In the genomic region with DNA sequence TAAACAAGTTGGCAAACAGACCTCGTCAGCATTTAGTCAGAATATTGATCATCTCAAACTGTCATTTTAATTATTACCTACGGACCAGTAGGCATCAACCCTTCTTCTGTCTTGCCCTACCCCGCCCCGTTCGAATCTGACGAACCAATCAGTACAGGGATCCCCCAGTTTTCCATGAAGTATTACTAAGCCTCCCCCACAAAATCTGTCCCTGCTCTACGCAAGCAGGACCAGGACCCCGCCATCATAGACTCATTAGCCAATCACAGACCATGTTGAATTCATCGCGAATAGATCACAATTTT, we compare ENCODE assay signal across 8 mouse cellular contexts. TPM values are rescaled to one million over a fixed set of nuclear protein-coding genes. Genes with fewer than 3 reads are reported as not detected.
DNase-seq lines count a peak whose midpoint lies in the region; ATAC-seq and TF ChIP-seq lines count a peak whose summit lies in the region.

A gene (minus strand): TSS at position 94 of the 305 bp plus-strand sequence.

- DNase-seq in urinary bladder, adult 2 months (ENCODE audit: low spot score): no peak
- no peak for DNase-seq in urinary bladder, postnatal 36 days (ENCODE audit: low spot score in 2 of 2)
- peak; percentile 22 for DNase-seq in layer of hippocampus, adult 9-10 months (ENCODE audit: low spot score)
- peak; percentile 30 for DNase-seq in liver, postnatal 0 days
- peak; percentile 58 to 71 for DNase-seq in right cerebral cortex, postnatal 10 days (ENCODE audit: low spot score in 2 of 2)
- DNase-seq in cerebellum, adult 11 months: no peak

- H3K9me3 ChIP-seq in embryonic facial prominence, embryonic 13.5 days: no peaks in the 10 kb centered on the region
- no peaks in the 10 kb centered on the region for H3K9me3 ChIP-seq in heart, embryonic 14.5 days (ENCODE audit: control insufficient read depth, low read length)
- H3K9me3 ChIP-seq in liver, postnatal 0 days (ENCODE audit: low read length): no peaks in the 10 kb centered on the region

- peak within 1 kb of the TSS; percentile 57 for H3K4me3 ChIP-seq in embryonic facial prominence, embryonic 13.5 days
- H3K4me3 ChIP-seq in heart, embryonic 14.5 days (ENCODE audit: control insufficient read depth in 1 of 2, insufficient read depth in 1 of 2, low read depth in 1 of 2, low read length in 2 of 2): peak within 1 kb of the TSS; percentile 57
- H3K4me3 ChIP-seq in liver, postnatal 0 days (ENCODE audit: low read depth, low read length): peak within 1 kb of the TSS; percentile 76

- H3K4me1 ChIP-seq in embryonic facial prominence, embryonic 13.5 days: no peaks in the 10 kb centered on the region
- H3K4me1 ChIP-seq in heart, embryonic 14.5 days (ENCODE audit: control insufficient read depth in 2 of 2, insufficient read depth in 2 of 2, low read length in 2 of 2): no peaks in the 10 kb centered on the region; a peak in 1 of 4 replicates
- no peaks in the 10 kb centered on the region for H3K4me1 ChIP-seq in liver, postnatal 0 days (ENCODE audit: insufficient read depth)

- no peaks in the 10 kb centered on the region for H3K27me3 ChIP-seq in embryonic facial prominence, embryonic 13.5 days
- no peaks in the 10 kb centered on the region for H3K27me3 ChIP-seq in heart, embryonic 14.5 days (ENCODE audit: control insufficient read depth, insufficient read depth, low read length)
- no peaks in the 10 kb centered on the region for H3K27me3 ChIP-seq in liver, postnatal 0 days (ENCODE audit: insufficient read depth, low read length)

- peak within 1 kb of the TSS; percentile 28; the same call in 1 of the 2 replicates for H3K27ac ChIP-seq in embryonic facial prominence, embryonic 13.5 days
- peak within 1 kb of the TSS; percentile 47 to 57; a peak in 3 of 4 replicates for H3K27ac ChIP-seq in heart, embryonic 14.5 days (replicated peaks in 1 of 2; ENCODE audit: control insufficient read depth in 1 of 2, insufficient read depth in 1 of 2, low read depth in 2 of 2, low read length in 2 of 2)
- H3K27ac ChIP-seq in liver, postnatal 0 days (ENCODE audit: low read depth): peak within 1 kb of the TSS; percentile 90

- H3K9ac ChIP-seq in embryonic facial prominence, embryonic 13.5 days: peak within 1 kb of the TSS; percentile 70
- peak within 1 kb of the TSS; percentile 72 for H3K9ac ChIP-seq in heart, embryonic 14.5 days (ENCODE audit: low read length)
- H3K9ac ChIP-seq in liver, postnatal 0 days (replicated peaks): peak within 1 kb of the TSS; percentile 79

- no peak for ATAC-seq in embryonic facial prominence, embryonic 13.5 days (ENCODE audit: insufficient number of reproducible peaks, insufficient read depth, low FRiP score, low TSS enrichment, low read depth)
- peak; percentile 44; the same call in 1 of the 2 replicates for ATAC-seq in heart, embryonic 14.5 days (ENCODE audit: insufficient number of reproducible peaks, insufficient read depth, low FRiP score, low read depth)
- peak; percentile 72 for ATAC-seq in liver, postnatal 0 days

- H3K36me3 ChIP-seq in embryonic facial prominence, embryonic 13.5 days: no peaks in the 10 kb centered on the region
- no peaks in the 10 kb centered on the region for H3K36me3 ChIP-seq in heart, embryonic 14.5 days (ENCODE audit: control insufficient read depth, insufficient read depth, low read length)
- no peaks in the 10 kb centered on the region for H3K36me3 ChIP-seq in liver, postnatal 0 days (replicated peaks; ENCODE audit: insufficient read depth, low read length)

- no peak for TF ChIP-seq EP300 in liver, postnatal 0 days (IDR thresholded peaks at IDR 0.05; ENCODE audit: low read depth)

- peak within 1 kb of the TSS; percentile 63 for H3K4me2 ChIP-seq in embryonic facial prominence, embryonic 13.5 days
- peak within 1 kb of the TSS; percentile 71 for H3K4me2 ChIP-seq in heart, embryonic 14.5 days (ENCODE audit: low read length)
- H3K4me2 ChIP-seq in liver, postnatal 0 days (ENCODE audit: low read depth, low read length): peak within 1 kb of the TSS; percentile 80

- WGBS in embryonic facial prominence, embryonic 13.5 days: 22% methylated on average over 10 of the region's 10 CpGs
- 18% methylated on average over 10 of the region's 10 CpGs for WGBS in heart, embryonic 14.5 days
- 30% methylated on average over 10 of the region's 10 CpGs for WGBS in liver, postnatal 0 days (ENCODE audit: insufficient replicate concordance)

- TF ChIP-seq CTCF in liver, postnatal 0 days (IDR thresholded peaks at IDR 0.05; ENCODE audit: low read depth): no peak

RNA-seq across cellular contexts. Expression of the gene that starts here (rescaled TPM):
- 30.5 and 33.0 TPM in 2 replicates for polyA plus RNA-seq in urinary bladder, adult 2 months (2012; rRNA removed)
- 36.2 and 39.3 TPM in 2 replicates for polyA plus RNA-seq in embryonic facial prominence, embryonic 13.5 days (2015; fragmentation: Nextera tagmentation; extraction: Ambion mirVana)
- polyA plus RNA-seq in heart, embryonic 14.5 days (2014; fragmentation: Nextera tagmentation; extraction: Ambion mirVana): 28.0 and 28.5 TPM in 2 replicates
- 74.7 and 84.5 TPM in 2 replicates for polyA plus RNA-seq in liver, postnatal 0 days (2015; fragmentation: Nextera tagmentation; extraction: Ambion mirVana)

Comparison
In these comparisons a context has a peak if more than half of its experiments do, and no peak if none do; other contexts are left out.
1. DNase-seq: peak in layer of hippocampus, adult 9-10 months (single experiment), liver, postnatal 0 days (single experiment) and right cerebral cortex, postnatal 10 days (2 of 2); none in urinary bladder, adult 2 months (single experiment), urinary bladder, postnatal 36 days (0 of 2) and cerebellum, adult 11 months (single experiment).
2. H3K27ac ChIP-seq: peak in every context shown above with its lines; median percentile 90 in liver, postnatal 0 days; 52 in heart, embryonic 14.5 days; 28 in embryonic facial prominence, embryonic 13.5 days.
3. Peak in every context shown above with its lines, with median percentiles within 50 percentile points of each other: H3K4me2 ChIP-seq, H3K4me3 ChIP-seq and H3K9ac ChIP-seq.